Mouse (Mus musculus): ENCODE data around the gene Itga5.

- TF ChIP-seq GATA1 (IDR thresholded peaks at IDR 0.05; ENCODE audit: low read length), result no peak
- no peak for TF ChIP-seq TAL1 (IDR thresholded peaks at IDR 0.05; ENCODE audit: low read length)
Measured at GRCm38 (mm10) chr15:103313495-103314095, 53.0 kb downstream of the Itga5 start.
